Mouse (Mus musculus) stomach, embryonic 14.5 days (tissue): ENCODE measurements around the gene Fam169a. TPM values are rescaled to one million over a fixed set of nuclear protein-coding genes. Genes with fewer than 3 reads are reported as not detected.
"Not testable (repeated sequence)": the region's sequence is repeated elsewhere in the genome, so short reads cannot be mapped to it uniquely, and the experiment has no call there.

ENCODE experiments used
- ATAC-seq: fragments of 200-750 bp; cut with Nextera tagmentation; 2 replicates; pipeline ENCODE4 v1.8.0; 2017; ENCODE audit warnings: low read depth, moderate TSS enrichment; ENCODE audit not compliant: insufficient number of reproducible peaks, insufficient read depth, low FRiP score
- H3K27ac ChIP-seq: fragments of 300-500 bp; sonication (generic); 2 replicates; pipeline ENCODE4 v1.5.1; 2014; ENCODE audit warnings: mild to moderate bottlenecking, low read length, moderate library complexity, mixed read lengths
- H3K27me3 ChIP-seq: fragments of 300-500 bp; sonication (generic); 2 replicates; pipeline ENCODE4 v1.6.1; 2014; ENCODE audit warnings: low read length, control low read depth, mixed read lengths; ENCODE audit not compliant: control insufficient read depth, insufficient read depth
- H3K36me3 ChIP-seq: fragments of 300-500 bp; sonication (generic); 2 replicates; pipeline ENCODE4 v1.6.1; 2014; ENCODE audit warnings: mild to moderate bottlenecking, control low read depth, low read length, moderate library complexity, mixed read lengths; ENCODE audit not compliant: control insufficient read depth, insufficient read depth
- H3K4me1 ChIP-seq: fragments of 300-500 bp; sonication (generic); 2 replicates; pipeline ENCODE4 v1.6.1; 2014; ENCODE audit warnings: low read length, control low read depth, mixed read lengths; ENCODE audit not compliant: control insufficient read depth, insufficient read depth
- H3K4me2 ChIP-seq: fragments of 300-500 bp; sonication (generic); replicated peaks from 2 replicates; pipeline ENCODE4 v1.6.1; 2014; ENCODE audit warnings: low read depth, low read length, control low read depth
- H3K4me3 ChIP-seq: fragments of 300-500 bp; sonication (generic); 2 replicates; pipeline ENCODE4 v1.5.1; 2014; ENCODE audit warnings: low read depth, low read length, control low read depth
- H3K9ac ChIP-seq: fragments of 300-500 bp; sonication (generic); replicated peaks from 2 replicates; pipeline ENCODE4 v1.6.1; 2014; ENCODE audit warnings: low read depth, mild to moderate bottlenecking, control low read depth, low read length, moderate library complexity, mixed read lengths
- H3K9me3 ChIP-seq: fragments of 300-500 bp; sonication (generic); 2 replicates; pipeline ENCODE4 v1.6.1; 2016; ENCODE audit warnings: low read depth, low read length, control low read depth; ENCODE audit not compliant: control insufficient read depth
- WGBS: fragments of 180-500 bp; shearing (Covaris S2); extraction: QIAGEN DNeasy Blood & Tissue Kit; methylation state at CpG from one replicate; pipeline ENCODE4 v1.1.7; 2014; 5-methylcytosine and 5-hydroxymethylcytosine counted together
- polyA plus RNA-seq: library from polyadenylated mRNA; unstranded; fragments of >200 nt; fragmentation: Nextera tagmentation; extraction: Ambion mirVana; gene quantifications from 2 replicates; pipeline ENCODE4 v1.2.1, GENCODE M21; 2014

Fam169a gene
- polyA plus RNA-seq, 1 experiment from 2014 or later = 5.4 TPM

DNA sequence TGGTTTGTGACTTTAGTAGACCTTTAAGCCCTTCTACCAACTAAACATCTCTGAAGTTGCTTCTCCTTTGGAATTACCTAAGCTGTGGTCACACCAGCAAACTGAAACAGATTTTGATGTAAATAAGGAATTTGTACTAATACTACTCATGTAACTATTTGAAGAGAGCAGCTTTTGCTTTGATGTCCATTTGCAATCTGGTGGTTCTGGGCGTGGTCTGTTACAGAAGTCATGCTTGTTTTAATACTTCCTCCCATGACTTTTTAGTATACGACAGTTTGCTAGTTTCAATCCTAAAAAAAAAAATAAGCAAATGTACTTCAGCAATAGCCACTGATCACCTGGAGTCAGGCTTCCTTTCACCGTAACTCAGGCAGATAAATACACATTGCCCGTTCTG is 62.6 kb downstream of the Fam169a start:
- not testable (repeated sequence) for H3K4me3 ChIP-seq, H3K27me3 ChIP-seq, ATAC-seq, H3K4me1 ChIP-seq, H3K9ac ChIP-seq, H3K27ac ChIP-seq, H3K4me2 ChIP-seq, H3K9me3 ChIP-seq
- WGBS = 83% methylated on average over 2 of the region's 4 CpGs
- peaks cover 21% of the 10 kb centered on the region for H3K36me3 ChIP-seq

DNA sequence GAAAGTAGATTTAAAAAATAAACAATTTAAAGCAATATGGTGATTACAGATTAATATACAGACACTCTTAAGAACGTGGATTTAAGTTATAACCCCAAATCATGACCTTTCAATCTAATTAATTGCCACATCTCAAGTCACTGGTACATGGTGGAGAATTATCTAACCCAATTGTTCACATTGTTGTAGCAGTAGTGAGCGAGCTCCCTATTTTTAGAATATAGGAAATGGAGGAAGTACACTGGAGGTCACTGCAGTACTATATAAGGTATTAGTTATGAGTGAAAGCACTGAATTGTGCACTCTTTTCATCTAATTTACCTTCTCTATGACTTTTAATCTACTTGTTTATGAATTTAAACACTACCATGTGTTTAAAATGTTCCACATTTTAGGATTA is 63.3 kb downstream of the Fam169a start:
- peaks cover 24% of the 10 kb centered on the region for H3K36me3 ChIP-seq
- not testable (repeated sequence) for H3K4me1 ChIP-seq, H3K4me3 ChIP-seq, H3K27me3 ChIP-seq, ATAC-seq, H3K27ac ChIP-seq, H3K9ac ChIP-seq, H3K9me3 ChIP-seq, H3K4me2 ChIP-seq
- no CpG with 5 or more reads among the region's 2 CpGs for WGBS

DNA sequence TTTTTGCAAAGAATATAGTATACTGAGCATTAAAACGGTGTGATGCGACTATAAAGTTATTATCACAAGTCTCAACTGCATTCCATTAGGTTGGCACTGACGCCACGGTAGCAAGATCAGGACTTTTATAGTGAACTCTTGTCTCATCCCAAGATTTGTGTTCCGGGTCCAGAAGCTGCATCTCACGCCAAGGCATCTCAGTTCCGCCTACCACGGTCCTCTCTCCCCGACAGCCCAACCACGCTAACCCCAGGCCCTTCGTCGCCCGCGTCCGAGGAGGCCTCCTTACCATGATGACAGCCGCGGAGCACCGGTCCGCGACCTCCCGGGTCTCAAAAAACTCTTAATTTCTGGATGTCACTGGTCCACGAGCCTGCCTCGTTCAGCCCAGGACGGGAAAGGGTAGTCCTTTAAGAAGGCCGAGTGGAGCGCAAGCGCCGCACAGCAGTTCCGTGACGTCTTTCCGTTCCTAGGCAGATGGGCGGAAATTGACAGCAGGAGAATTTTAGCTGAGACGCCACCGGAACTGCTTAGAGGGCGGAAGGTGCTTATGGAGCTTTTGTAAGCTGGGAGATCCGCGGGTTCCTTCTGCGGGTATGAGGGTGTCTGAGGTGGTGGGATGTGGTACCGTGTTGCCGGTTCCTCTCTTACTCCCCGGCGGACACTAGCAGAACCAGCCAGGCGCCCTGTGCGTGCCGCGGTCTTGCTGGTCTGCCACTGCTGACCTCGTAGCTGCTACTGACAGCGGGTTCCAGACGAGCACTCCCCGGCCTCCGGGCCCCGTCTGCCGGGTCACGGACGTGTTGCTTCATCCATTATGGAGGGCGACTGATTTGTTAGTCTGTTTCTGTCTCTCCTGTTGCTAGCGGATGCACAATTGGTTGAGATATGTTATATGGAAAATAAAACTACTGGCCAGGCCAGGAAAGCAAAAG is 70.6 kb downstream of the Fam169a start, which contains the start of the genes Gfm2 and Nsa2:
TSS of gene Gfm2 (plus strand) at position 472 of the 935 bp plus-strand sequence.
TSS of gene Nsa2 (minus strand) at position 472 of the 935 bp plus-strand sequence.
- H3K4me3 ChIP-seq = peak within 1 kb of the TSS; percentile 90
- H3K4me1 ChIP-seq = no peaks in the 10 kb centered on the region
- peak within 1 kb of the TSS; percentile 88 for H3K9ac ChIP-seq
- H3K27ac ChIP-seq = peak within 1 kb of the TSS; percentile 80
- WGBS = under 1% methylated on average over 57 of the region's 57 CpGs
- no peaks in the 10 kb centered on the region for H3K27me3 ChIP-seq
- peaks cover 15% of the 10 kb centered on the region for H3K36me3 ChIP-seq
- peak within 1 kb of the TSS; percentile 63 for H3K4me2 ChIP-seq
- ATAC-seq = peak; percentile 94
- no peaks in the 10 kb centered on the region for H3K9me3 ChIP-seq

DNA sequence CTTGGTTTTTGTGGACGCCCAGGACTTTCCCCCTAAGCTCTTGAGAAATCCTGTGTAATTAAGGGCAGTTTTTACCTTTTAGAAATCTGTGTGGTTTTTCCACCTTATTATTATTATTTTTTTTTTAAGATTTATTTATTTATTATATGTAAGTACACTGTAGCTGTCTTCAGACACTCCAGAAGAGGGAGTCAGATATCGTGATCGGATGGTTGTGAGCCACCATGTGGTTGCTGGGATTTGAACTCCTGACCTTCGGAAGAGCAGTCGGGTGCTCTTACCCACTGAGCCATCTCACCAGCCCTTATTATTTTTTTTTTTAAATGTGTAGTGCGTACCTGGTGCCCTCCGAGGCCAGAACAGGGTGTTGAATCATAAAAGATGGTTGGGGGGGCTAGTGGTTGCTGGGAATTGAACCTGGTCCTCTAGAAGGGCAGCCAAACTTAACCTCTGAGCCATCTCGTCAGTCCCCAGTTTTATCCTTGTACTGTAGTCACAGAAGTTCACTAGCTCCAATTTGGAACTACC is 71.4 kb downstream of the Fam169a start:
- not testable (repeated sequence) for ATAC-seq, H3K27ac ChIP-seq, H3K9me3 ChIP-seq, H3K4me1 ChIP-seq, H3K27me3 ChIP-seq
- WGBS = 32% methylated on average over 8 of the region's 8 CpGs
- peaks cover 11% of the 10 kb centered on the region for H3K36me3 ChIP-seq
- H3K9ac ChIP-seq = peak overlapping the region; percentile 88
- peak overlapping the region; percentile 90 for H3K4me3 ChIP-seq
- peak overlapping the region; percentile 50 for H3K4me2 ChIP-seq

DNA sequence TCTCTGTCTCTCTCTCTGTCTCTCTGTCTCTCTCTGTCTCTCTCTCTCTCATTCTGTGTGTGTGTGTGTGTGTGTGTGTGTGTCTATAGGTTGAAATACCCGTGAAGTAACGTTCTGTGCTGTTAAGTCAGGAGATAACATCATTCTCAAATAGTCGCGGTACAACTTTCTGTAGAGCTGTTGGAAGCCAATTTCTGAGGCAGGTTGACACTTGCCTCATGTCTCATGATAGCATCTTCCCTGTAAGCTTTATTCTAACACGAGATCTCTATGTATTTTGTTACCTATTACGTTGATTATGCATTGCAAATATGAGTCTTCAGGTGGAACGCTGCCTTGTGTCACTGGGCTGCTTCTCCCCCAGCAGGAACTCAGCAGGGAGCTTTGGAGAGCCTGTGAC is 75.2 kb downstream of the Fam169a start:
- Histone ChIP-seq H3K4me3 (no peak overlapping the region), H3K36me3 (peaks cover 16% of the 10 kb centered on the region; the same call in 1 of the 2 replicates), H3K4me2 (no peak overlapping the region), H3K27ac (no peak overlapping the region), H3K4me1 (no peaks in the 10 kb centered on the region), H3K27me3 (no peaks in the 10 kb centered on the region), H3K9me3 (no peaks in the 10 kb centered on the region), H3K9ac (no peak overlapping the region)
- WGBS = 89% methylated on average over 7 of the region's 7 CpGs
- no peak for ATAC-seq

DNA sequence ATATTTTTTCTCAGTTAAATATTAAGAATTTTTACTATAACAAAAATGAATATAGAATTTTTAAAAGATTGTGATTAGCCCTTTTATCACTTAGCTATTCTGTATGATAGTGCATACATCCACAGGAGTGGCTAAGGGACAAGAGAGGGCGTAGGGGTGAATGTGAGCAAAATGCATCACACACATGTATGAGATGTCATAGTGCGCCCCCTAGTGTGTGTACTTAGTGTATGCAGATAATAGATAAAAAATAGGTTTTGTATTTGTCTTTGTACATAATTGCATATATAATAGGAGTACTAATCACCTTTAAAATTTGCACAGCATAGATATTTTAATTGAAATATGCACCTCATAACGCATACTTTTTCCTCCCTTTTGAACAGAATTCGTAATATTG is 78.7 kb downstream of the Fam169a start:
- 59% methylated on average over 4 of the region's 4 CpGs for WGBS
- ATAC-seq = no peak
- peaks cover 37% of the 10 kb centered on the region for H3K36me3 ChIP-seq

DNA sequence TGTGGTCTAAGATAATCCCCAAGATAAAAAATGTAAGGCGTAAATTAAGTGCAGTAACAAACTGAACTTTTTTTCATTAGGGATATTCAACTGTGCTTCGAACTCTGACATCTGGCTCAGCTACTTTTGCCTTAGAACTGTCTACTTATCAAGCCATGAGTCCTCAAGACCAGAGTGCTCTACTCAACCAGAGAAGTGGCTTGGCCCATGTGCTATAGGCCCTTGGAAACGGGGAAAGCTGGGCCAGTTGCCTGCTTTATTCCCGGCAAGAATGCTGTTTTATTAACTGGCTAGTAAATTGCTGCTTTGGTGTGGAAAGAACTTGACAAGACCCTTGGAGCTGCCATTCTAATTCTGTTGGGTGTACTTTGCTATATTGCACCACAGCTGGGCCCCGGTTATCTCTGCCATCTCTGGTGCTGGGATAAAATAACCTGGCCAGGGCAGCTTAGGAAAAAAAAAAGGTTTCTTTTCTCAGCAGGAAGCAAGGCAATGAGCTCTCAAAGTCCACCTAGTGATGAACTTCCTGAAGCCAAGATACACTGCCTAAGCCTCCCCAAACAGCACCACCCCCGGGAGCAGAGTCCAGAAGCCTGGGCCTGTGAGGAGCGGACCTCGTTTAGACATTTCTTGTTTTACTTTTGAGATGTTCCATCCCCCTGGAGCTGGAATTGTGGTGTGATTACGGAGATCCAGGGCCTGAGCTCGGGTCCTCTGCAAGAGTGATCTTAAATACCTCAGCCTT is 108.6 kb downstream of the Fam169a start:
- Histone ChIP-seq H3K27me3 (no peaks in the 10 kb centered on the region), H3K4me2 (no peak overlapping the region), H3K36me3 (peaks cover 48% of the 10 kb centered on the region), H3K9me3 (no peaks in the 10 kb centered on the region), H3K9ac (no peak overlapping the region), H3K4me1 (no peaks in the 10 kb centered on the region), H3K27ac (no peak overlapping the region), H3K4me3 (no peak overlapping the region)
- no peak for ATAC-seq
- 85% methylated on average over 10 of the region's 10 CpGs for WGBS

More for the DNA sequence above, 78.7 kb downstream of the Fam169a start:
- no peak overlapping the region for H3K4me3 ChIP-seq
- no peaks in the 10 kb centered on the region for H3K9me3 ChIP-seq
- H3K9ac ChIP-seq = no peak overlapping the region
- no peak overlapping the region for H3K4me2 ChIP-seq
- no peak overlapping the region for H3K27ac ChIP-seq
- H3K4me1 ChIP-seq = no peaks in the 10 kb centered on the region
- no peaks in the 10 kb centered on the region for H3K27me3 ChIP-seq

DNA sequence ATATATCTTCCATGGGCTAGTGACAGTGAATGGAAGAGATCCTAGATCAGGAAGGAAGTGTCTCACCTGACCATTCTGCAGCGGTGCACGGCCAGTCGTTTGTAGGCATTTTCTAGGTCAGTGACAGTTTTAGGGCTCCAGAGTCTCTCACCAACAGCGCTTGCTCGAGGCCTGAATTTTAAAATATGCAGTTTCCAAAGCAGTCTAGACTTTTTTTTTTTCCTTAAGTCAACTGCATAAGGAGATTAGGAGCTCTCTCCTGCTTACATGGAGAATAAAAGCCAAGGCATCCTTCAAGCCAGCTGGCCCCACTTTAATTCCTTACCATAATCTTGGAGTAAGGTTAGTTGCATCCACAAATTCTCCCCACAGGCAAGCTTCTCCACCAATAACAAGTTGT is 109.6 kb downstream of the Fam169a start:
- Histone ChIP-seq H3K4me3 (no peak overlapping the region), H3K9ac (no peak overlapping the region), H3K4me1 (no peaks in the 10 kb centered on the region), H3K27me3 (no peaks in the 10 kb centered on the region), H3K4me2 (no peak overlapping the region), H3K36me3 (peaks cover 43% of the 10 kb centered on the region), H3K9me3 (no peaks in the 10 kb centered on the region), H3K27ac (no peak overlapping the region)
- WGBS = 89% methylated on average over 5 of the region's 5 CpGs
- no peak for ATAC-seq
